Mouse (Mus musculus): ENCODE measurements around the gene Smpx.

Smpx gene

GRCm38 (mm10) chrX:157698862-157699261 lies at the start of gene Smpx:
Smpx (plus strand) TSS chrX:157698910.
- in situ Hi-C loops (cut with MboI; ENCODE audit: unreplicated experiment in 2 of 2) = no loop called here

- in situ Hi-C loops (cut with MboI; ENCODE audit: unreplicated experiment in 2 of 2) = no loop called here
These were observed 43.7 kb upstream of the Smpx start for GRCm38 (mm10) chrX:157655047-157655446.

GRCm38 (mm10) chrX:157657356-157657755 lies 41.4 kb upstream of the Smpx start:
- in situ Hi-C loops (cut with MboI; ENCODE audit: unreplicated experiment in 2 of 2) = no loop called here

- in situ Hi-C loops (cut with MboI; ENCODE audit: unreplicated experiment in 2 of 2) = no loop called here
These were observed 26.9 kb upstream of the Smpx start for GRCm38 (mm10) chrX:157671820-157672219.

- in situ Hi-C loops (cut with MboI; ENCODE audit: unreplicated experiment in 2 of 2) = no loop called here
These were observed 23.9 kb upstream of the Smpx start for GRCm38 (mm10) chrX:157674667-157675350.

- in situ Hi-C loops (cut with MboI; ENCODE audit: unreplicated experiment in 2 of 2) = no loop called here
These were observed 7.5 kb upstream of the Smpx start for GRCm38 (mm10) chrX:157691186-157691585.

GRCm38 (mm10) chrX:157697591-157698135 lies 1.0 kb upstream of the Smpx start:
- in situ Hi-C loops (cut with MboI; ENCODE audit: unreplicated experiment in 2 of 2) = no loop called here

- in situ Hi-C loops (cut with MboI; ENCODE audit: unreplicated experiment in 2 of 2) = no loop called here
These were observed 8.5 kb downstream of the Smpx start for GRCm38 (mm10) chrX:157707236-157707635.

GRCm38 (mm10) chrX:157708616-157709280 lies 10.0 kb downstream of the Smpx start:
- in situ Hi-C loops (cut with MboI; ENCODE audit: unreplicated experiment in 2 of 2) = no loop called here

- in situ Hi-C loops (cut with MboI; ENCODE audit: unreplicated experiment in 2 of 2) = no loop called here
These were observed 21.2 kb downstream of the Smpx start for GRCm38 (mm10) chrX:157719907-157720306.

- in situ Hi-C loops (cut with MboI; ENCODE audit: unreplicated experiment in 2 of 2) = loop anchor here (5.0 to 25.0 kb wide), 4 partner anchors 1192 to 1677 kb away; no protein-coding TSS in a partner anchor
These were observed 32.1 kb downstream of the Smpx start for GRCm38 (mm10) chrX:157730622-157731341.

- in situ Hi-C loops (cut with MboI; ENCODE audit: unreplicated experiment in 2 of 2) = loop anchor here (5.0 to 25.0 kb wide), 4 partner anchors 1191 to 1676 kb away; no protein-coding TSS in a partner anchor
These were observed 33.1 kb downstream of the Smpx start for GRCm38 (mm10) chrX:157731658-157732314.

- in situ Hi-C loops (cut with MboI; ENCODE audit: unreplicated experiment in 2 of 2) = loop anchor here (5.0 to 25.0 kb wide), 4 partner anchors 1190 to 1675 kb away; no protein-coding TSS in a partner anchor
These were observed 33.6 kb downstream of the Smpx start for GRCm38 (mm10) chrX:157732346-157732745.

- in situ Hi-C loops (cut with MboI; ENCODE audit: unreplicated experiment in 2 of 2) = loop anchor here (5.0 to 25.0 kb wide), 4 partner anchors 1188 to 1673 kb away; no protein-coding TSS in a partner anchor
These were observed 35.1 kb downstream of the Smpx start for GRCm38 (mm10) chrX:157733836-157734235.

- in situ Hi-C loops (cut with MboI; ENCODE audit: unreplicated experiment in 2 of 2) = loop anchor here (5.0 to 25.0 kb wide), 4 partner anchors 1188 to 1673 kb away; no protein-coding TSS in a partner anchor
These were observed 35.6 kb downstream of the Smpx start for GRCm38 (mm10) chrX:157734341-157734740.

- in situ Hi-C loops (cut with MboI; ENCODE audit: unreplicated experiment in 2 of 2) = loop anchor here (25.0 kb wide), 1 partner anchor 1514 kb away; no protein-coding TSS in a partner anchor
These were observed 49.3 kb downstream of the Smpx start for GRCm38 (mm10) chrX:157747815-157748544.

- in situ Hi-C loops (cut with MboI; ENCODE audit: unreplicated experiment in 2 of 2) = no loop called here
These were observed 55.8 kb downstream of the Smpx start for GRCm38 (mm10) chrX:157754559-157754958.

GRCm38 (mm10) chrX:157762542-157762941 lies 63.8 kb downstream of the Smpx start:
- in situ Hi-C loops (cut with MboI; ENCODE audit: unreplicated experiment in 2 of 2) = no loop called here

GRCm38 (mm10) chrX:157801669-157802068 lies 103.0 kb downstream of the Smpx start:
- in situ Hi-C loops (cut with MboI; ENCODE audit: unreplicated experiment in 2 of 2) = no loop called here

Measured in v-Abl transformed pro-B cells (cell line).